Mouse (Mus musculus) lung, postnatal 10 days (tissue): ENCODE results near the gene Mtx3.

Experiments used
- DNase-seq: peaks from one replicate; pipeline ENCODE4 v3.0.0; 2021

Gene Mtx3

GRCm38 (mm10) chr13:92884930-92885329 is 40.4 kb downstream of the Mtx3 start:
- DNase-seq, result no peak

GRCm38 (mm10) chr13:92899087-92899486 is 54.5 kb downstream of the Mtx3 start:
- DNase-seq, result no peak

- DNase-seq, result no peak
These were observed 58.7 kb downstream of the Mtx3 start for GRCm38 (mm10) chr13:92903291-92903690.

GRCm38 (mm10) chr13:92905944-92906343 is 61.4 kb downstream of the Mtx3 start:
- peak; percentile 35 for DNase-seq

- DNase-seq, result no peak
These were observed 62.8 kb downstream of the Mtx3 start for GRCm38 (mm10) chr13:92907366-92907765.
